Mouse (Mus musculus): ENCODE data around the gene Ormdl3.
"Not testable (repeated sequence)": the region's sequence is repeated elsewhere in the genome, so short reads cannot be mapped to it uniquely, and the experiment has no call there.

Ormdl3 gene

GRCm38 (mm10) chr11:98586892-98587563 lies at the start of gene Ormdl3:
Gene Ormdl3 (minus strand): TSS chr11:98587368.
- DNase-seq (ENCODE audit: low spot score in 2 of 2) = peak; percentile 96 to 98

DNA sequence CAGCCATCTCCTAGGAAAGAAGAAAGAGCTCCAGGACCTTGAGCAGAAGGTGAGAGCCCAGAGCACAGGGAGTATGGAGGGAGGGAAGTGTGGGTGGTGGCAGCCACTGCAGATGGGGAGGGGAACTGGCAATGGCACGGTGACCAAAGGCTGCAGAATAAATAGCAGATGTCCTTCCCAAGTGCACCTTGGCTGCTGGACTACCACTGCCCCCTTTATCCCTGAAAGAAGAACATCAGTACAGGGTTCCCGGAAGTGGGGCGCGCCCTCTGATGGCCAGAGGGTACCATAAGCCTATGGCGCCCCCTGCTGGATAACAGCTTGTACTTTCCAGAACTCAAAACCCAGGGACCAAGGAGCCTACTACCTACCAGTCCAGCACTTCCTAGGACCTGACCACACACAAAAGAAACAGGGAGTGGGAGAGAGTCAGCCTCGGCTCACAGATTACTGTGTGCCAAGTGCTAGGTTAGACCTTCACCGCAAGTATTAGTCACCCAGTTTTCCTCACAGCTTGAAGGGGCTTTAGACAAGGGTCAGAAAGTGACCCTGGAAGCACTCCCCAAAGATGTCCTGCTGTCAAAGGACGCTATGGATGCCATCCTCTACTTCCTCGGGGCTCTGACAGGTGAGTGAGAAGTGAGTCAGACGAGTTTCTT lies 48.3 kb upstream of the Ormdl3 start:
- DNase-seq (ENCODE audit: low spot score in 2 of 2) = peak in 1 of 2 experiments; percentile 12

DNA sequence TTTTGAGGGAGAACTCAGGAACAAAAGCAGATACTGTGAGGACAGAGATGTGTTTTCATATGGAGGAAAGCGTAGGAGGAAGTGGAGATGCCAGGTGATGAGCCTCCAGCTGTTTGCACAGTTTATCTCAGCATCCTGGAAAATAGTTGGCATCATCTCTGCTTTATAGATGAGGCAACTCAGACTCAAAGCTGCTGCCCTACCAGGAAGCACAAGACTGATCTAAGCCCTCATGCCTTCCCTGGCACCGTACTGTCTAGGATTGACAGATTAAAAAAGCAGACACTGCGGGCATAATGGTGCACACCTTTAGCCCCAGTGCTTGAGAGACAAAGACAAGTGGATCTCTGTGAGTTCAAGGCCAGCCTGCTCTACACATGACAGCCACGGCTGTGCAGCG lies 43.5 kb upstream of the Ormdl3 start:
- no peak for DNase-seq (ENCODE audit: low spot score in 2 of 2)

GRCm38 (mm10) chr11:98628706-98629105 lies 41.5 kb upstream of the Ormdl3 start:
- DNase-seq (ENCODE audit: low spot score in 2 of 2) = no peak

DNA sequence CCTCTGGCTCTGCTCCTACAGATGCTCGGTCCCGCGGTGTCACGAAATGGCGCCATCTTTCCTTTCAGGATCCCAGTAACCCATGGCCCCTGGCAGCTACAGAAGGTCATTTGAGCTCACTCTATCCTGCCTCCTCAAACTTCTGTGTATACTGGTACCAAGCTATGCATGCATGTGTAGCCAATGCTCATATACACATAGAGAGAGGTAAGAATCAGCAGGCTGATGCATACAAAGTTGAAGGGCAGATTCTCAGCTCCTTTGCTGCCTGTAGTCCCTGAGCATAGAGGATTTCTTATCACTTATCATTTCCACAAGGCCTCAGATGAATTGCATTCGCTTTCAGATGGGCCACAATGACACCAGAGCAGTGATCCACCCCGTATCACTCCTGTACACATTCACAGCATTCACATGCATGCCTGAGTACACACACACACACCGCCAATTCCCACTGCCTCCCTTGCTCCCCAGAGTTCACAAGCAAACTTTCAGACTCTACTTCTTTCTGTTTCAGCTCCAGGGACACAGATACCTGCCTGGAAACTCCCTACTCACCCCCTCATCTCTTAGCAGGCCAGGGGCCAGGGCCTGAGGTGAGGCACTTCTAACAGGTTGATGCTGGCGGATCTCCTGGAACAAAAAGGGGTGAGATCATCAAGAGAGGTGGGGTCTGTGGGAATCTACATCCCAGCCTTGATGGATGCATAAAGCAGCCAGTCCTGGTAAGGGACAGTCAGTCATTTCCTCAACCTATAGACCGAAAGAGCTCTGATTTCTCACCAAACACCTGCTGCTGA lies 38.6 kb upstream of the Ormdl3 start, which contains the start of the genes Gm12355 and Gsdma3:
Gene Gm12355 (minus strand): TSS at position 51 of the 800 bp plus-strand sequence.
Gene Gsdma3 (plus strand): TSS at position 750 of the 800 bp plus-strand sequence.
- no peak for DNase-seq (ENCODE audit: low spot score in 2 of 2)

DNA sequence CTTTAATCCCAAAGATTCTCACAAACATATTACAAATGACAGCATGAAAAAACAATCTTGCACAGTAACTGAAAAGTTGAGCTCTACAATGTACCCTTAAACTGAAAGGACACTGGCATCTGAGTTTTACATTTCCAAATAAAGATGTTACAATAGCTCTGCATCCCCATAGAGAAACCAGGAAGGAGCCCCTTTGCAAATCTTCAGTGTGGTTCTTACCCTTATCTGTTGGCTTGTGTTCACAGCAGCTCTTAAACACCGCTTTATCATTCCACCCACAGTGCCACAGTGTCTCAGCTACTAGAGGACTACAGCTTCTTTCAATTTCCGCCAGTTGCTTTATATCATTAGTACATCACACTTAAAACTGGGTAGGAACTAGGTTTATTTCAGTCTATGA lies 37.2 kb upstream of the Ormdl3 start:
- not testable (repeated sequence) for DNase-seq (ENCODE audit: low spot score in 2 of 2)

DNA sequence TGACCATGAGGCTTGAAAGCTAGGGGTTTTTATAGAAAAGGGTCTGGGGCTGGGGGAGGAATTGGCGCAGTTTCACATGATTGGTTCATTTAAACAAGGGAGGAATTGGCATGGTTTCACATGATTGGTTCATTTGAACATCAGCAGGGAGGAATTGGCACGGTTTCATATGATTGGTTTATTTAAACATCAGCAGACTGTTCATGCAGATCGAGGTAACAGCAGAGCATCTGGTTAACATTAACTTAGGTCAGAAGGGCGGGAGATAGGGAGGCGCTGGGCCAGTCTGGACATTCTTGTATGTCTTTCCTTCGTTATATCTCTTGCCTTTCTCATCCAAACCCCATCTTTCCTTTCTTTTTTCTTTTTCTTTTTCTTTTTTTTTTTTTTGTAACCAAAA lies 36.8 kb upstream of the Ormdl3 start:
- not testable (repeated sequence) for DNase-seq (ENCODE audit: low spot score in 2 of 2)

DNA sequence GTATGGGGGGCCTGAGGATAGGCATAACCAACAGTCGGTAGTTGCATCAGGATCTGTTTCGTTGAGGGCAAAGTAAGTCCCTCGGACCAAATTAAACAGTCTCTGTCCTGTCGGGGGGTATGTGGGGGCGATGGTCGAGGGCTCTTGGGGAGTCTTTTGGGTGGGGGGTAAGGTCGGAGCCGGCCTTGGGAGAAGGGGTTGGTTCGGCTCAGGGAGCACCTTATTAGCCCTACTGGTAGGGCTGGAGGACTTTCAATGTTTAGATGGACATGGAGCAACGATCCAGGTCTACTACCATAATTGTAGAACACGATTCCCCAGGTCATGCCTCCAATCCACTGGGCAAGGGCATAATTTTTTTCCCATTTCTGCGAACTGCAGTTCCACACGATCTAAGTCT lies 33.6 kb upstream of the Ormdl3 start:
- no peak for DNase-seq (ENCODE audit: low spot score in 2 of 2)

DNA sequence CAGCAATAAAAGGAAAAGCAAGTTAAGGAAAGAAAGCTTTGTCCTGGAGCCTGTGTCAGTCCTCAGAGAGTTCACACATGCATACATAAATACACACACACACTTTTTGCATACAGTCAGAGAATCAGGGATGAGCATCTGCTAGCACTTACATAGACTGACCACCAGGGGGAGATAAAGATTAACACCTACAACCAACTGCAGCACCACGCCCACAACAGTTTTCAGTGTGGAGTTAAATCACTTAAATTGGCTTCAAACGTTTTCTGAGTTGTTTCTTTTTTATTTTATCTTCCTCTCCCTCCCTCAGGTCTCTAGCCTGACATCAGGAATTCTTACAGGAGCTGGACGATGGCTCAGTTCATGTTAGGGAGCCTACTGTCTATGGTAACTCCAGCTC lies 19.6 kb upstream of the Ormdl3 start:
- no peak for DNase-seq (ENCODE audit: low spot score in 2 of 2)

GRCm38 (mm10) chr11:98604911-98605310 lies 17.7 kb upstream of the Ormdl3 start:
- DNase-seq (ENCODE audit: low spot score in 2 of 2) = not testable (repeated sequence)

DNA sequence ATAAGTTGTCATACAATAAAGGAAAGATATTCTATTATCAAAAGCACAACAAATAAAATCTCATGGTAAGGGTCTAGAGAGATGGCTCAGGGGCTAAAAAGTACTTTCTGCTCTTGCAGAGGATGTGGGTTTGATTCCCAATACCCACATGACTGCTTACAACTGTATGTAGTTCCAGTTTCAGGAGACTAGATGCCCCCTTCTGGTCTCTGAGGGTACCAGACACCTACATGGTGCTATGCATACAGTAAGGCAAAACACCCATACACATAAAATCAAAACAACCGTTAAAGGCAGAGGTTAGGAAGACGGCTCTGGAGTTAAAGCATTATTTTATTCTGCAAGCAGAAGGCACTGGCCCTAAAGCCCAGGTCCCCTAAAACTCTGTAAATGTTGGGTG lies 16.8 kb upstream of the Ormdl3 start:
- no peak for DNase-seq (ENCODE audit: low spot score in 2 of 2)

GRCm38 (mm10) chr11:98602090-98602690 lies 15.0 kb upstream of the Ormdl3 start:
- DNase-seq (ENCODE audit: low spot score in 2 of 2) = no peak

GRCm38 (mm10) chr11:98599291-98599690 lies 12.1 kb upstream of the Ormdl3 start:
- no peak for DNase-seq (ENCODE audit: low spot score in 2 of 2)

- no peak for DNase-seq (ENCODE audit: low spot score in 2 of 2)
Observed at GRCm38 (mm10) chr11:98598851-98599290, 11.7 kb upstream of the Ormdl3 start.

DNA sequence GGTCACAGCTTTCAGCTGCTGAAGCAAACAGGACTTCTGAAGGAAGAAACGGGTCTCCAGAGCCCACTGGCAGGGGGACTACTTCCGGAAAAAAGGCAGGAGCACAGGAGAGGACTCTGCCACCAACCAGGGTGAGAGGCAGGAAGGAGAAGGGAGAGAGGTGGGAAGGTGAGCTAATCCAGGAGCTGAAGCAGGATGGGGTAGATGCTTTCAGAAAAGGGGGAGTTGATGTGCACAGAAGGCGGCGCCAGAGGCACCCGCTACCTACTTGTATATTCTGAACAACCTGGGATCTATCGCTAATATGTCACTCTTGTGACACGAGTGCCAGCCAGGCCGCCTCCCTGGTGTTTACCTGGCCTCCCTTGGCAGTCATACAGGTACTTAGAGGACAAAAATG lies 10.8 kb upstream of the Ormdl3 start, which contains the start of gene Lrrc3c:
Gene Lrrc3c (plus strand): TSS at position 301 of the 400 bp plus-strand sequence.
- no peak for DNase-seq (ENCODE audit: low spot score in 2 of 2)

DNA sequence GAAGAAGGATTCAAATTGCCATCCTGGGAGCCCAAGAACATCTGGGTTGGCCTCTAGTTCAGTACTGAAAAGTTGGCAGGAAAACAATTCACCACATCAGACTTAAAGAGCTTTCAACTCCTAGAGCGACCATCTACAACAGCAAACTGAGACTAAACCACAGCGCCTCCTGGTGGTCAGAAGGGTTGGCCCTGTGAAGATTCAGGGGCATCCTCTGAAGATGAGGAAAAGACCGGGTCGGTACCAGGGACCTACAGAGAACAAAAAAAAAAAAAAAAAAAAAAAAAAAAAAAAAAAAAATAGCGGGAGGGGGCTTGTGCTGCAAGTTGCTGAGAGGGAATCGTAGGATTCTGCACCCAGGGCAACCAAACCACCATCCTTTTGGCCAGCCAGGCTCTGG lies 10.2 kb upstream of the Ormdl3 start:
- peak; percentile 55 to 79 for DNase-seq (ENCODE audit: low spot score in 2 of 2)

DNA sequence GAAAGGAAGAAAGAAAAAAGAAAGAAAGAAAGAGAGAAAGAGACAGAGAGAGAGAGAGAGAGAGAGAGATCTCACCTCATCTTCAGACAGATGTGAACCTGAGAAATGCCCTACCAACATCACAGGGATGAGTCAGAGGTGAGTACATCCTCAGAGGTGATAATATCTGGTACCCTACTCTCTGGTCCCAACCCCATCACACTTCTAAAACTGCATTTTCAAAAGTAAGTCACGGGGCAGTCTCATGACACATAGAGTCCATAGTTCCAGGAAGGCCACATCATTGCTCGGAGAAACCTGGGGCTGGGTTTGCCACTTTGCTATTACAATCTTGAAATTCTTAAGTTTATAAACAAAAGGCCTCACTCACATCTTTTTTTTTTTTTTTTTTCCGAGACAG lies 8.8 kb upstream of the Ormdl3 start:
- no peak for DNase-seq (ENCODE audit: low spot score in 2 of 2)

GRCm38 (mm10) chr11:98595473-98595872 lies 8.3 kb upstream of the Ormdl3 start:
- DNase-seq (ENCODE audit: low spot score in 2 of 2) = no peak

DNA sequence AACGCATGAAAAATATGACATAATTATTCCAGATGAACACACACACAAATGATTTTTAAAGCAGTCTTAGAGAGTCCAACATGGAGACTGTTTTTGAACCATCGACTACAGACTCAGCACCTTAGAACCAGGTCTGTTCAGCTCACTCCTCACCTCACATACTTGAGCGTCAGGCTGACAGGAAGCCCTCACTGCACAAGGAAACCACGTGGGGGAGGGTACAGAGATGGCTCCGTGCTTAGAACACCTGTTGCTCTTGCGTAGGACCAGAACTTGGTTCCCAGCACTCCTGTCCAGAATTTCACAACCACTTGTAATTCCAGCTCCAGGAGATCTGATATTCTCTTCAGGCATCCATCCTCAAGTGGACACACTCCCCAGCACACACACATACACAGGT lies 7.9 kb upstream of the Ormdl3 start:
- DNase-seq (ENCODE audit: low spot score in 2 of 2) = no peak

GRCm38 (mm10) chr11:98590548-98591445 lies 3.6 kb upstream of the Ormdl3 start:
- DNase-seq (ENCODE audit: low spot score in 2 of 2) = no peak

DNA sequence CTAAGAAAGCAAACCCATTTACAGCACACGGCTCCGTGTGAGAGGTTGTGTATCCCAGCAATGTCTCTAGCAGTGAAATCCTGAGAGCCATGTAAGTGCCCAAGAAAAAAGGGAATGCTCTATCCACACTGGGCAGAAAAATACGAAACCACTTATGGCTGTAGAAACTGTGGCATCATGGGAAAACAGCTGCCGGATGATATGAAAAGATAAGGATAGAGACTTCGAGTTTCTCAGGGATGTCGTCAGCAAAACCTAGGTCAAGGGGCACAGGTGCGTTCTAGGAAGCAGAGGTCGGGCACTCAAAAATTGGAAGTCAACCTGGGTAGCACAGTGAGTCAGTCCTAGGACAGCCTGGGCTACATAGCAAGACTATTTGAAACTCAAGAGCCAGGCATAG lies 2.1 kb upstream of the Ormdl3 start:
- no peak for DNase-seq (ENCODE audit: low spot score in 2 of 2)
